Mouse (Mus musculus) hindbrain, embryonic 10.5 days (tissue): ENCODE results near the gene Polr3c. TPM values are rescaled to one million over a fixed set of nuclear protein-coding genes. Genes with fewer than 3 reads are reported as not detected.
A peak's percentile ranks its signal among the peaks of the same experiment; 100 is the strongest.
"Not testable (repeated sequence)": the region's sequence is repeated elsewhere in the genome, so short reads cannot be mapped to it uniquely, and the experiment has no call there.

ENCODE experiments used
- DNase-seq: peaks from one replicate; pipeline ENCODE4 v3.0.0-alpha.2; 2017; ENCODE audit warnings: low spot score
- H3K27ac ChIP-seq: fragments of 300-500 bp; sonication (generic); 2 replicates; pipeline ENCODE4 v1.5.1; 2016; ENCODE audit warnings: mild to moderate bottlenecking, moderate library complexity
- H3K27me3 ChIP-seq: fragments of 300-500 bp; sonication (generic); 2 replicates; pipeline ENCODE4 v1.6.1; 2016; ENCODE audit warnings: mild to moderate bottlenecking; ENCODE audit not compliant: poor library complexity, insufficient read depth, severe bottlenecking
- H3K36me3 ChIP-seq: fragments of 300-500 bp; sonication (generic); 2 replicates; pipeline ENCODE4 v1.6.1; 2016; ENCODE audit warnings: mild to moderate bottlenecking, moderate library complexity
- H3K4me1 ChIP-seq: fragments of 300-500 bp; sonication (generic); replicated peaks from 2 replicates; pipeline ENCODE4 v1.6.1; 2016; ENCODE audit warnings: mild to moderate bottlenecking
- H3K4me3 ChIP-seq: fragments of 300-500 bp; sonication (generic); 2 replicates; pipeline ENCODE4 v1.5.1; 2016; ENCODE audit warnings: mild to moderate bottlenecking, moderate library complexity
- H3K9me3 ChIP-seq: fragments of 300-500 bp; sonication (generic); 2 replicates; pipeline ENCODE4 v1.6.1; 2016; ENCODE audit warnings: mild to moderate bottlenecking, moderate library complexity
- WGBS: fragments of 180-500 bp; shearing (Covaris S2); methylation state at CpG from one replicate; pipeline ENCODE4 v1.1.7; 2016; 5-methylcytosine and 5-hydroxymethylcytosine counted together
- polyA plus RNA-seq: library from polyadenylated mRNA; unstranded; fragments of >200 nt; fragmentation: Nextera tagmentation; extraction: Ambion mirVana; gene quantifications from 2 replicates; pipeline ENCODE4 v1.2.1, GENCODE M21; 2016

The Polr3c gene
- polyA plus RNA-seq, 1 experiment from 2014 or later = 44.4 TPM

- H3K4me1 ChIP-seq = peaks cover 15% of the 10 kb centered on the region
- H3K9me3 ChIP-seq = no peaks in the 10 kb centered on the region
- WGBS = 91% methylated on average over 11 of the region's 11 CpGs
- H3K27ac ChIP-seq = no peak overlapping the region
- DNase-seq = no peak
- peaks cover 18% of the 10 kb centered on the region for H3K27me3 ChIP-seq
- H3K36me3 ChIP-seq = peaks cover 67% of the 10 kb centered on the region
- no peak overlapping the region for H3K4me3 ChIP-seq
These were observed 21.2 kb downstream of the Polr3c start for GRCm38 (mm10) chr3:96706217-96706616.

GRCm38 (mm10) chr3:96704778-96705177, 22.6 kb downstream of the Polr3c start:
- H3K27me3 ChIP-seq = peaks cover 18% of the 10 kb centered on the region
- no peak overlapping the region for H3K4me3 ChIP-seq
- peaks cover 67% of the 10 kb centered on the region for H3K36me3 ChIP-seq
- 68% methylated on average over 11 of the region's 11 CpGs for WGBS
- peaks cover 16% of the 10 kb centered on the region for H3K4me1 ChIP-seq
- DNase-seq = no peak
- no peaks in the 10 kb centered on the region for H3K9me3 ChIP-seq
- no peak overlapping the region for H3K27ac ChIP-seq

GRCm38 (mm10) chr3:96701003-96701402, 26.4 kb downstream of the Polr3c start:
- Histone ChIP-seq H3K9me3 (no peaks in the 10 kb centered on the region), H3K27me3 (no peaks in the 10 kb centered on the region), H3K36me3 (peaks cover 66% of the 10 kb centered on the region), H3K4me1 (peaks cover 30% of the 10 kb centered on the region), H3K4me3 (no peak overlapping the region), H3K27ac (no peak overlapping the region)
- WGBS = 86% methylated on average over 4 of the region's 4 CpGs
- no peak for DNase-seq

GRCm38 (mm10) chr3:96700376-96700775, 27.1 kb downstream of the Polr3c start:
- whole genome bisulfite sequencing = 59% methylated on average over 7 of the region's 7 CpGs
- Histone ChIP-seq H3K27me3 (no peaks in the 10 kb centered on the region), H3K9me3 (no peaks in the 10 kb centered on the region), H3K27ac (no peak overlapping the region), H3K4me1 (peaks cover 37% of the 10 kb centered on the region), H3K36me3 (peaks cover 60% of the 10 kb centered on the region), H3K4me3 (no peak overlapping the region)
- no peak for DNase-seq

- H3K4me1 ChIP-seq = peaks cover 39% of the 10 kb centered on the region
- peaks cover 48% of the 10 kb centered on the region for H3K36me3 ChIP-seq
- 55% methylated on average over 19 of the region's 19 CpGs for WGBS
- no peaks in the 10 kb centered on the region for H3K9me3 ChIP-seq
- H3K4me3 ChIP-seq = no peak overlapping the region
- DNase-seq = no peak
- H3K27ac ChIP-seq = 0 out of 2 replicates have a peak overlapping the region, but pooled peaks have one; percentile 29
- H3K27me3 ChIP-seq = no peaks in the 10 kb centered on the region
These were observed 28.3 kb downstream of the Polr3c start for GRCm38 (mm10) chr3:96698993-96699690.

GRCm38 (mm10) chr3:96696766-96697732, 30.4 kb downstream of the Polr3c start:
- Histone ChIP-seq H3K27ac (peak overlapping the region; percentile 96), H3K4me3 (peak overlapping the region; percentile 79), H3K36me3 (peaks cover 28% of the 10 kb centered on the region), H3K9me3 (no peaks in the 10 kb centered on the region), H3K4me1 (peaks cover 42% of the 10 kb centered on the region), H3K27me3 (no peaks in the 10 kb centered on the region)
- peak; percentile 90 for DNase-seq
- under 1% methylated on average over 85 of the region's 85 CpGs for WGBS

GRCm38 (mm10) chr3:96696198-96696765, 31.1 kb downstream of the Polr3c start, which contains the start of gene Pias3:
TSS of gene Pias3 (plus strand) at chr3:96696384.
- under 1% methylated on average over 35 of the region's 35 CpGs for WGBS
- H3K4me1 ChIP-seq = peaks cover 39% of the 10 kb centered on the region

GRCm38 (mm10) chr3:96693579-96693978, 33.8 kb downstream of the Polr3c start:
- Histone ChIP-seq H3K27ac (no peak overlapping the region), H3K9me3 (no peaks in the 10 kb centered on the region), H3K36me3 (no peaks in the 10 kb centered on the region), H3K27me3 (peaks cover 11% of the 10 kb centered on the region; the same call in 1 of the 2 replicates), H3K4me1 (peaks cover 44% of the 10 kb centered on the region), H3K4me3 (no peak overlapping the region)
- no peak for DNase-seq
- WGBS = 87% methylated on average over 1 of the region's 1 CpGs

More at GRCm38 (mm10) chr3:96696198-96696765, 31.1 kb downstream of the Polr3c start, which contains the start of gene Pias3:
- peak; percentile 86 for DNase-seq
- Histone ChIP-seq H3K27me3 (no peaks in the 10 kb centered on the region), H3K36me3 (peaks cover 20% of the 10 kb centered on the region), H3K27ac (peak within 1 kb of the TSS; percentile 96), H3K4me3 (peak within 1 kb of the TSS; percentile 79), H3K9me3 (no peaks in the 10 kb centered on the region)

- peaks cover 11% of the 10 kb centered on the region; the same call in 1 of the 2 replicates for H3K27me3 ChIP-seq
- no peak overlapping the region for H3K27ac ChIP-seq
- DNase-seq = peak; percentile 49
- no peaks in the 10 kb centered on the region for H3K9me3 ChIP-seq
- 15% methylated on average over 3 of the region's 3 CpGs for WGBS
- no peak overlapping the region for H3K4me3 ChIP-seq
- H3K4me1 ChIP-seq = peaks cover 37% of the 10 kb centered on the region
- no peaks in the 10 kb centered on the region for H3K36me3 ChIP-seq
These were observed 34.9 kb downstream of the Polr3c start for GRCm38 (mm10) chr3:96692506-96692905.

- H3K36me3 ChIP-seq = no peaks in the 10 kb centered on the region
- no peak for DNase-seq
- no peaks in the 10 kb centered on the region for H3K9me3 ChIP-seq
- 50% methylated on average over 3 of the region's 3 CpGs for WGBS
- peaks cover 19% of the 10 kb centered on the region for H3K27me3 ChIP-seq
- no peak overlapping the region for H3K27ac ChIP-seq
- peaks cover 21% of the 10 kb centered on the region for H3K4me1 ChIP-seq
- no peak overlapping the region for H3K4me3 ChIP-seq
These were observed 37.1 kb downstream of the Polr3c start for GRCm38 (mm10) chr3:96690298-96690697.

GRCm38 (mm10) chr3:96688854-96689253, 38.6 kb downstream of the Polr3c start:
- Histone ChIP-seq H3K9me3 (no peaks in the 10 kb centered on the region), H3K4me1 (peaks cover 31% of the 10 kb centered on the region), H3K36me3 (no peaks in the 10 kb centered on the region), H3K4me3 (no peak overlapping the region), H3K27ac (no peak overlapping the region), H3K27me3 (peaks cover 33% of the 10 kb centered on the region)
- DNase-seq = no peak
- 85% methylated on average over 11 of the region's 11 CpGs for WGBS

- Histone ChIP-seq H3K4me1 (peaks cover 32% of the 10 kb centered on the region), H3K27me3 (peaks cover 53% of the 10 kb centered on the region)
- not testable (repeated sequence) for DNase-seq, H3K9me3 ChIP-seq, H3K4me3 ChIP-seq, H3K27ac ChIP-seq, H3K36me3 ChIP-seq
- WGBS = 96% methylated on average over 5 of the region's 5 CpGs
These were observed 41.4 kb downstream of the Polr3c start for GRCm38 (mm10) chr3:96686057-96686456.
